Mouse (Mus musculus) gastrocnemius, adult 8-10 months (tissue): Measurements from ENCODE around the gene Oas1f. TPM values are rescaled to one million over a fixed set of nuclear protein-coding genes. Genes with fewer than 3 reads are reported as not detected.
"Not testable (repeated sequence)": the region's sequence is repeated elsewhere in the genome, so short reads cannot be mapped to it uniquely, and the experiment has no call there.

Experiments used
- DNase-seq, 2 experiments: peaks; one replicate each; pipeline ENCODE4 v3.0.0; 2022; ENCODE audit warnings: low spot score in 2 of 2
- total RNA-seq, 4 experiments: library from RNA; stranded (reverse); gene quantifications; 2 replicates each; pipeline ENCODE4 v1.2.4; 2022

The Oas1f gene
- total RNA-seq, 4 experiments from 2014 or later: not detected

DNA sequence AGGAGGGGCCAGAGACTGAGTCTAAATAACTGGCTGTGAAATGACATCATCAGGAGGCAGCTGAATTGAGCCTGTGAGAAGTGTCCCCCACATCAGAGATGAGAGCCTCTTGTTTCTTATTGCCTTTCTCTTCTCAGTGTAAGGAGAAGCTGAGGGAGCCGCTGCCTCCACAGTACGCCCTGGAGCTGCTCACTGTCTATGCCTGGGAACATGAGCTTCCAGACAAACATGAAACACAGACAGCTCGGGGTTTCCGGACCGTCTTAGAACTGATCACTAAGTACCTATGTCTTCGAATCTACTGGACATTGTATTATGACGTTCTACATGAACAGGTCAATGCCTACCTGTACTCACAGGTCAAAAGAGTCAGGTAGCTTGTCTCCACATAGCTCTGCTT, 23.6 kb downstream of the Oas1f start:
- DNase-seq: no peak

- no peak for DNase-seq
Observed at GRCm38 (mm10) chr5:120871469-120871868, 24.3 kb downstream of the Oas1f start.

DNA sequence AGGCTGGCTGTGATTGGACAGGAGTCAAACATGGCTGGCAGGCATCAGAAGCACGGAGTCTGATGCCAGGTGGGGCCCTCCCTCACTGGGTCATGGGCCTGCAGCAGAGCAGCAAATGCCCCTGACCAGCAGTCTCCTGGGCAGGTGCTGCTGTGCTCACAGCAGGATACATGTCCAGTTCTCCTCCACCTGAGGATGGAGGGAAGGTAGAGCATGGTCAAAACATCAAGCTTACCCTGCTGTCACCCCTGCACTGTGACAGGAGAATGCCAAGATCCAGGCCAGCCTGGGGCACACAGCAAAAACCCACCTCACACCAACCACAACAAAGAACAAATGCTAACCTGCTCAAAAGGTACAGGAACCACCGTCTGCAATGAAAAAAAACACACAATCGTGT, 29.7 kb downstream of the Oas1f start:
- DNase-seq: not testable (repeated sequence)

DNA sequence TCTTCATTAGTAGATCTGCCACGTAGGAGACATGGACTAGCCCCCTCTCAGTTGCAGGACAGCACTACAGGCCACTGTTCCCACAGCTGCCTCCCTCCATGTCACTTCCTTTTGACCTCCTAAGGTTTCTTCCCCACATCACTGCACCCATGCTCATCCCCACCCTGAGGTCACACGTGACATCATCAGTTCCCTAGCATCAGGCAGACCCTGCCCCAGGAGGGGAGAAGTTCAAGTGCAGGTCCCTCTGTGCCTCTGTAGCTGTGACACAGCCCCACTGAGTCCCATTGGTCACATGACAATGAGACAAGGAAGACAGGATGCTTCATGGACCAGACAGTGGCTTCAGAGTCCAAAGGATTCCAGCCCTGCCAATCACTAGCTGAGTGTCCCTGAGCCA, 30.2 kb downstream of the Oas1f start:
- DNase-seq: not testable (repeated sequence)

GRCm38 (mm10) chr5:120878803-120879202, 31.6 kb downstream of the Oas1f start:
- not testable (repeated sequence) for DNase-seq

- DNase-seq: not testable (repeated sequence)
Observed at GRCm38 (mm10) chr5:120881681-120882080, 34.5 kb downstream of the Oas1f start.

DNA sequence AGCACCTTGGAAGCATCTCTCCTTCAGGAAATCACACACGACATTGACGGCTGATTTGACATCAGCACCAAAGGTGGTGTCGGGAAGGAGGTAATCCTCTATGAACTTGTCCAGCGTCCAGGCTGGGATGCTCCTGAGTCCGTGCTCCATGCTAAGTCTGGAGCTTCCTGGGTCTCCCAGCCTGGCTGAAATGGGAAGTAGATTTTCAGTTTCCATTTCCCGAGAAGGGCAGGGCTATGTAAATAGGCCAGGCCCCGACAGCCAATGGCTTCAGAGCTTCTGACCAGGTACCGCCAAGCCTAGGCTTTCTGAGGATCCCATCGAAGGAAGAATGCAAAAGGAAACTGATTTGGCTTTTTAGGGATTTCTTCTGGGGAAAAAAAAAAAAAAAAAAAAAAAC, 40.2 kb downstream of the Oas1f start, which contains the start of gene Oas1g:
Oas1g (minus strand) TSS at position 201 of the 400 bp plus-strand sequence.
- not testable (repeated sequence) for DNase-seq

DNA sequence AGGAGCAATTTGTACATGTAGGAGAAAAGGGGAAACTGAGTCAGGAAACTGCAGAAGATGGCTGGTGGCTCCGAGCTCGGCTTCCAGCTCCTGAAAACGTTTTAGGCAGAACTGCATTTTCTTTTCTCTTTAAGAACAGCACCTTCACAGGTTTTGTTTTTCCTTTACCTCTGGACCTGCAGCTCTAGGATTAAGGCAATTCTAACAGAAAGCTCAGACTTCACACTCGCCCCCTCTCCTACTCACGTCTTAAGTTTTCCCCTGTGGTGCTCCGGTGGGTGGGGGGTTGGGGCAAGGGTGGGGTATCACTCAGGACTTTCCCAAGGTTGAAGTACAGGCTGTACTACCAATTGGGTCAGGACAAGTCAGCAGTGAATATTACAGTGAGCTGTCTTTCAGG, 40.7 kb downstream of the Oas1f start:
- no peak for DNase-seq

DNA sequence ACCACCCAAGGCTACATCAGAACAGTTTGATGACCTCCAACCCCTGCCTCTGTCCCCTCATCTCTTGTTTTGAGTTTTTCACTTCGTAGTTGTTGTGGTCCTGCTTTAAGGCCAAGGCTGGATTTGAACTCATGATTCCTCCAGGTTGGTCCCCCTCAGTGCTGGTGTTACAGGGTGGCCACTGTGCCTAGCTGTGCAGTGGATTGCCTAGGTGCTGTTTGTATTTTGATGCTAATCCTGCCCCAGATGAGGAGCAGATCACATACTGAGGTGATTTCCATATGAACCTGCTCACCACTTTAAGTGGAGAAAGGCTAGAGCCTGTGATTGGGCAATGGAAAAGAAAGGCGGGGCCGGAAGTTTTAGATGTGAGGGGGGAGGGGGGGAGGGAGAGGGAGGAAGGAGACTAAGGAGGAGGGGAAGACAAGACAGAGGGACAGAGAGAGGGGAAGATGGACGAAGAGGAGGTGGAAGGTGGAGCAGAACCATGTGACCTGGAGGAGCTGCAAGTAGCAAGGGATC, 41.2 kb downstream of the Oas1f start:
- DNase-seq: not testable (repeated sequence)

DNA sequence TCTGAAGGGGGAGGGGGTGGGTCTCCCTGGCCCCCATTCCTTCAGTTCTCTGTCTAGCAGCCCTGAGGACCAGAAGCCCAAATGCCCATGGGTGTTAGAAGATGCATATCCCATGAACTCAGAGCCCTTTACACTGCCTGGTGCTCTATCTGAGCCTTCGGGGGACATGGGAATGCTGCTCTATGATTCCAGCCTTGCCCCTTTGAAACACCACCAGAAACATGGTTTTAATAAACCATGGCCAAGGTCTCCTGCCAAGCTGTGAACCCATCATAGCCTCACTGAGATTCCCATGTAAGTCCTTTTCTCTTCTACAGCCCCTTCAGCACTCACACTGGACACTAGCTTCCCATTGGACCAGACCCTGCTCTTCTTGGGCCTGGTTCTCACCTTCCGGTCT, 42.9 kb downstream of the Oas1f start:
- DNase-seq: no peak

DNA sequence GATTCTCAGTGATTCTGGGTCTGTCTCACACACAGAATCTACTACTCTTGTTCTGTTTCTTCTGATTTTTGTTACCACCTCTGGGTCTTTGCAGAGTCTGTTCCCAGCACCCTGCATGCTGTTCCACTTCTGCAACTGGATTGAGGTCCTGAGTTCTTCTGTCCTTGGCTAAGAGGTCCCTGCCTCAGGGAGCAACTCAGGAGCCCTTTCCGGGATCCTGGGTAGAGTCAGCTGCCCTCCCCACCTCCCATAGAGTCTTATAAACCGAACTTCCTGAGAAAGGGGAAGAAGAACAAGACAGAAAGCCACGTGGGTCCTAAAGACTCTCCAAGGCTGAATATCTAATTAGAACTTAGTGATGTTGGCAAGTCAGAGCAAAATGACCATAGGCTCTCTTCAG, 43.8 kb downstream of the Oas1f start:
- DNase-seq: no peak

DNA sequence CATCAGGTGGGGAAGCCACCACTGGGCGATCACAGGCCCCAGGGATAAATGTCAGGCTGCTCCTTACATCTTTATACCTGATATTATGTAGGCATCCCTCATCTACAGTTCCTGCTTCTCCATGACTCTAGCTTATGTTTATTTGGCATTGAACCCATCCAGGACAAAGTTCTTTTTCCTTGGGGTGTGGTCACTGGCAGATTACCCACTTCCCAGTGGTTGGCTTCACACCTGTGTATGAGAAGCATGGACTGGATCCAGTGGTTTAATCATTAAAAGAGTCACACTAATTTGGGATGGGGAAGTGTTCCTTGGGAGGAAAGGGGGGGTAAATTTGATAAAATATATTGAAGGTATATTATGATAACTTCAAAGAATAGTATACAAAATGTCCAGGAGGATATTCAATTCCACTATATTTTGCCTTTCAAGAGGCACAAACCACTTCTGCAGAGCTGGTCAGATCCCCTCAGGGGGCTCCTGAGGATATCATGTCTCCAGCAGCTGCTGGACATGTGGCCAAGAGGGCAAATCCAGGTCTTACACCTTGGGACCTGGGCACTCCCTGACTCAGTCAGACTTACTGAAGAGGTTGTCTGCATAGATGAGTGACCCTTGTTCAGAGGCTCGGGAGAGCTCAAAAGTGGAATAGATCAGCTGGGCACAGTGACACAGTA, 44.5 kb downstream of the Oas1f start:
- not testable (repeated sequence) for DNase-seq

DNA sequence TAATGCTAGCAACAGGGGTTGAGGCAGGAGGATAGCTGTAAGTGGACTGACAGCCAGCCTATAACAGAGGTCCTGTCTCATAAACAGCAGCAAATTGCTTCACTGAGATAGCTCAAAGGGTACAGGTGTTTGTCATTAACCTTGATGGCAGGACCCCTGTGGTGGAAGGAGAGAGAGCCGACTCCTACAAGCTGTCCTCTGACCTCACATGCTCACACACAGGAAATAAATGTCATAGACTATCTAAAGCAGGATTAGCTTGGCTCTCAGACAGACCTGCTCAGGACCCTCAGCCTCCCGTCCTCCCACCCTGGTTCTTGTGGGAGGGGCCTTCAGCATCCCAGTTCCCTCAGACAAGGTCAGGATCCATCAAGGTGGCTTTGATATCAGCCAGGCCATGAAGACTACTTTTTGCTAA, 45.1 kb downstream of the Oas1f start:
- DNase-seq: no peak

- DNase-seq: not testable (repeated sequence)
Observed at GRCm38 (mm10) chr5:120893866-120894265, 46.7 kb downstream of the Oas1f start.

DNA sequence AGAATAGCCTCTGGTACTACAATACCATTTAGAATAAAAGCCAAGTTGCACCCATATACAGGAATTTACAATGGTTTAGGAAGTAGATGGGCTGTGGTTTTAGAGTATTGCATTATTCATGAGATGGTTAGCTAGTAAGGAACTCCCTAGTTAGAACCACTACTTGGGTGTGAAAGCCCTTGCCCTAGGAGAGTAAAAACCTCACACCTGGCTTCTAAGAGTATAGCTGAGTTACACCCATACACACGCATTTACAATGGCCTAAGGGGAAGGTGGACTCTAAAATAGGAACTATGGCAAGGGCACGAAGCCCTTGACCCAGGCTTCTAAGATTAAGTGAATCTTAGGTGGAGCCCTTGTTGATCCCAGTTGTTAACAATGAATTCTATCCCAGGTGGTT, 47.5 kb downstream of the Oas1f start:
- DNase-seq: not testable (repeated sequence)

- no peak for DNase-seq
Observed at GRCm38 (mm10) chr5:120895231-120895900, 48.2 kb downstream of the Oas1f start.

DNA sequence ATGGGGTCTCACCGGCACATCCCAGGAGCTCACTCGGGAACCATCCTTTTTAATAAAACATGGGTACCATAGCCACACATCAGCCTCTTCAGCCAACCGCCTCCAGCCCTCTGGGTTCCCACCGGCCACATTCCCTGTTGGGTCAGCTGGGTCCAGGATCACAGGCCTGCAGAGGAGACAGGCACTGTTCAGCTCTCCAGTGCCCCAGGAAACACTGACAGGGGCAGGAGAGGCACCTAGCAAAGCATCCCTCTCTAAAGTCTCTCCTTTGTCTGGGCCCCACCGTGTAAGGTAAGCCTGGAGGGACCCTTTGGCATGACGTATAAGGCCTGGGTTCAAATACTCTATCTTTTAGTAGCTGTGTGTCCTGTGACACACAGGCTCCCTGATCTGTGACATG, 51.1 kb downstream of the Oas1f start:
- no peak for DNase-seq

- DNase-seq: no peak
Observed at GRCm38 (mm10) chr5:120898726-120899125, 51.6 kb downstream of the Oas1f start.

- no peak for DNase-seq
Observed at GRCm38 (mm10) chr5:120900666-120901065, 53.5 kb downstream of the Oas1f start.

- no peak for DNase-seq
Observed at GRCm38 (mm10) chr5:120902056-120902455, 54.9 kb downstream of the Oas1f start.

DNA sequence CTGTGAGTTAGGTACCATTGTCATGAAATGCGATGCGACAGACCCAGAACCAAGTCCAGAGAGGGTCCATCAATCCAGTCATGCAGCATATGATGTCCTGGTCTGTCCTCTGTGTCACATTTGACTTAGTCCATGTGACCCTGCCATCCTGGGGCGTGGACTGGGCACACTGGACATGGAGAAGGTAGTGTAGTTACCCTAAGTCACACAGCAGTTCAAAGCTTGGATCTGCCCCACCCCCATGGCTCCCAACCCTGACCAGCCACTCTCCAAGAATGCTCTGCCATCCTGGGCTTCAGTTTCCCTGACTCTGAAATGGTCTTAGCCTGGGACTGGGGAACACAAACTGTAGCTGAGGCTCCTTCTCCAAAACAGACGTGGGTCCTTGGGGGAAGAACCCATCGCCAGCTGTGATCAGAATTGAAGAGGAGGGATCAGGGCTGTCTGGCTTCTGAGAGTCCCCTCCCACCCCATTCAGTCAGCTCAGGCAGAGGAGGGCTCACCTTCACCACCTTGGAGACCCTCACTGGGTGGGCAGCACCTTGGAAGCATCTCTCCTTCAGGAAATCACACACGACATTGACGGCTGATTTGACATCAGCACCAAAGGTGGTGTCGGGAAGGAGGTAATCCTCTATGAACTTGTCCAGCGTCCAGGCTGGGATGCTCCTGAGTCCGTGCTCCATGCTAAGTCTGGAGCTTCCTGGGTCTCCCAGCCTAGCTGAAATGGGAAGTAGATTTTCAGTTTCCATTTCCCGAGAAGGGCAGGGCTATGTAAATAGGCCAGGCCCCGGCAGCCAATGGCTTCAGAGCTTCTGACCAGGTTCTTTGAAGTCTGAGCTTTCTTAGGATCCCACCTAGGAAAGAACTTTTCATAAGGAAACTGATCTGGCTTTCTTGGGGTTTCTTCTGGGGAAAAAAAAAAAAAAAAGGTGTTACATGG, 59.9 kb downstream of the Oas1f start, which contains the start of gene Oas1a:
Oas1a (minus strand) TSS at position 731 of the 943 bp plus-strand sequence.
- DNase-seq: not testable (repeated sequence)
